Mouse (Mus musculus): ENCODE measurements around the gene Nrxn2. TPM values are rescaled to one million over a fixed set of nuclear protein-coding genes. Genes with fewer than 3 reads are reported as not detected.

Gene Nrxn2
- polyA plus RNA-seq, 1 experiment: 7.3 TPM

DNA sequence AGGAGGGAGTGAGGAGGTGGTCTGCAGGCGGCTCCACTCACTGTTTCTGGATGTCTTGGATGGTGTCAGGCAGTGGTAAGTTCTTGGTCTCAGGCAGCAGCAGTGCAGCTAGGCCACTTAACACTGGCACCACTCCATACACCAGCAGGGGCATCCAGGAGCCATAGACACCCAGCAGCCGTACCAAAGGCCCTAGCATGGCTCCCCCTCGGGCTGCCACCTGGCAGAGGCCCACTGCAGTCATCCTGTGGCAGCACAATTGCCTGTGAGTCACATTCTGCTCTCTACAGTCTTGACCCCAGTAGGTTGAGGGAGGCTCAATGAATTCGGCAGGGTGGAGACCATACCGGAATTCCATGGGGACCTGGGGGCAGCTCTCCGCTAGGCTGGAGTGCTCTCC is 118.2 kb downstream of the Nrxn2 start:
- TF ChIP-seq CTCF (IDR thresholded peaks at IDR 0.05; ENCODE audit: insufficient read depth, low read length) (no peak), POLR2A (IDR thresholded peaks at IDR 0.05; ENCODE audit: borderline replicate concordance, extremely low read depth, low read depth, low read length) (no peak)
- Histone ChIP-seq H3K4me1 (ENCODE audit: control insufficient read depth, insufficient read depth, low read length) (0 out of 2 replicates have a peak, but pooled peaks cover 2% of the 10 kb centered on the region), H3K4me3 (replicated peaks; ENCODE audit: extremely low read depth, low read depth, low read length) (no peak overlapping the region)
- DNase-seq: no peak
- 57% methylated on average over 6 of the region's 6 CpGs for WGBS

DNA sequence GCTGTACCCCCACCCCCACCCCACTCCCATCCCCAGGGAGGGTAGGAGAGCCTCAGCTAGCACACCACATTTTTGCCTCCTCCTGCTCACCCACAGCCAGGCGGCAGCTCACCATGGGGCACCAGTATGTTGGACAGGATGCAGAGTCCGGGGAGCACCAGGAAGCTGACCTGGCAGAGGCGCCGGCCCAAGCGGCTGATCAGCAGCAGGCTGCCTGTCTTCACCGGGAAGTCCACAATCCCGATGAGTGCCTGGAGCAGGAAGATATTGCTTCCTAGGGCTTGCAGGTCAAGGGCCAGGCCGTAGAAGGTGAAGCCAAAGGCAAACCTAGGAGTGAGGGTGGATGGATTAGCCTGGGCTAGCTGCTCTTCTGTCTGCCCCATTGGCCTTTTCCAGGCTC is 119.0 kb downstream of the Nrxn2 start:
- WGBS: 46% methylated on average over 8 of the region's 8 CpGs
- Histone ChIP-seq H3K4me1 (ENCODE audit: control insufficient read depth, insufficient read depth, low read length) (no peaks in the 10 kb centered on the region), H3K4me3 (replicated peaks; ENCODE audit: extremely low read depth, low read depth, low read length) (no peak overlapping the region)
- TF ChIP-seq CTCF (IDR thresholded peaks at IDR 0.05; ENCODE audit: insufficient read depth, low read length) (no peak), POLR2A (IDR thresholded peaks at IDR 0.05; ENCODE audit: borderline replicate concordance, extremely low read depth, low read depth, low read length) (no peak)
- DNase-seq: no peak

DNA sequence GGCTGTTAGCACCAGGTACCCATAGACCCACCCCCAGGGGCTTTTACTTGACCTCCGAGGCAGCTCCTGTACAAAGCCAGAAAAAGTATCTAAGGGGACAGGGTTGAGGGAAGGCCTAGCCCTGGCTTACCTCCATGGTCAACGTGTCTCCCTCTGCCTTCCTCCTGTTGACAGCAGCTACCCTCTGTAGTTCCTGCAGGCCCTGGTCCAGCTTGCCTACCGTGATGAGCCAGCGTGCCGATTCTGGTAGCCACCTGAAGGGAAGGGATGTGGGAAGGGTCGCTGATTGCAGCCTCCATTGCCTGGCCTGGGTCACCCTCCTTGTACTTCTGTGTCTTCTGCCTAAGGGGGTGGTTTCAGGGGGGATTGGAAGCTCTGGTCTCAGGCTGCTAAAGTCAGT is 120.0 kb downstream of the Nrxn2 start:
- 88% methylated on average over 6 of the region's 6 CpGs for WGBS
- H3K4me1 ChIP-seq (ENCODE audit: control insufficient read depth, insufficient read depth, low read length): no peaks in the 10 kb centered on the region
- DNase-seq: no peak
- TF ChIP-seq CTCF (IDR thresholded peaks at IDR 0.05; ENCODE audit: insufficient read depth, low read length) (no peak), POLR2A (IDR thresholded peaks at IDR 0.05; ENCODE audit: borderline replicate concordance, extremely low read depth, low read depth, low read length) (no peak)
- H3K4me3 ChIP-seq (replicated peaks; ENCODE audit: extremely low read depth, low read depth, low read length): no peak overlapping the region

DNA sequence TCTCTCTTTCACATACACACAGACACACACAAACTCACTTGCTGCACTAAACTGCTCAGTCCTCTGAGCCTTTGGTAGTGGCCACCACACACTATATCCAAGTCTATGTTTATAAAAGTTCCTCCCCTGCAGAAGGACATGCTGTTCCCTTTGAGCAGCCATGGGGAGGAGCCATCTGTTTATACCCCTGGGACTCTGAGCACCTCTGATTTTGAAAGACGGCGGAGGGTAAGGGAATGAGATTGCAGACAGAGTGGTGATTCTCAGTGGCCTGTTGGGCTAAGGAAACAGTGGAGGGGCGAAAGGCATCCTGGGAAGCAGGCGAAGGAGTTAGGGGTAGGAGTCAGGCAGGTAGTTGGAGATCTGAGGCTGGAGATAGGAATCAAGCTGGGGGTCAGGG is 121.1 kb downstream of the Nrxn2 start:
- 76% methylated on average over 4 of the region's 4 CpGs for WGBS
- no peak for TF ChIP-seq CTCF (IDR thresholded peaks at IDR 0.05; ENCODE audit: insufficient read depth, low read length)
- no peak for DNase-seq
- no peaks in the 10 kb centered on the region for H3K4me1 ChIP-seq (ENCODE audit: control insufficient read depth, insufficient read depth, low read length)
- no peak overlapping the region for H3K4me3 ChIP-seq (replicated peaks; ENCODE audit: extremely low read depth, low read depth, low read length)

DNA sequence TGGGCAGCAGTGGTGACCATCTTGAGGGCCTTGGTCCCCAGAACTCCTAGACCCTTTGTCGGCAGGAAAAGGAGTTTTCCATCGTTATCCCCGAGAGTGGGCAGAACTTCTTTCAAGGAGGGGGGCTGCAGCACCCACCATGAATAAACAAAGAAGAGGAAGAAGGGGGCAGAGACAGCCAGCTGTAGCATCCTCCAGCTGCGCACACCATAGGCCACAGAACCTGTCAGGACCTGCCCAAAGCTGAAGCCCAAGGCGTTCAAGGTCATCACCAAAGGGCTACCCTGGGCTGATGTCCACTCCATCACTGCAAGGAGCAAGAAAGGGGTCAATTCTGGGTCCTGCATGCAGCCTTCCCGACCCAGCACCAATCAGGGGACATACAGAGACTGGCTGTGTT is 121.7 kb downstream of the Nrxn2 start:
- no peak overlapping the region for H3K4me3 ChIP-seq (replicated peaks; ENCODE audit: extremely low read depth, low read depth, low read length)
- TF ChIP-seq CTCF (IDR thresholded peaks at IDR 0.05; ENCODE audit: insufficient read depth, low read length) (no peak), POLR2A (IDR thresholded peaks at IDR 0.05; ENCODE audit: borderline replicate concordance, extremely low read depth, low read depth, low read length) (no peak)
- 64% methylated on average over 6 of the region's 6 CpGs for WGBS
- no peak for DNase-seq
- no peaks in the 10 kb centered on the region for H3K4me1 ChIP-seq (ENCODE audit: control insufficient read depth, insufficient read depth, low read length)

DNA sequence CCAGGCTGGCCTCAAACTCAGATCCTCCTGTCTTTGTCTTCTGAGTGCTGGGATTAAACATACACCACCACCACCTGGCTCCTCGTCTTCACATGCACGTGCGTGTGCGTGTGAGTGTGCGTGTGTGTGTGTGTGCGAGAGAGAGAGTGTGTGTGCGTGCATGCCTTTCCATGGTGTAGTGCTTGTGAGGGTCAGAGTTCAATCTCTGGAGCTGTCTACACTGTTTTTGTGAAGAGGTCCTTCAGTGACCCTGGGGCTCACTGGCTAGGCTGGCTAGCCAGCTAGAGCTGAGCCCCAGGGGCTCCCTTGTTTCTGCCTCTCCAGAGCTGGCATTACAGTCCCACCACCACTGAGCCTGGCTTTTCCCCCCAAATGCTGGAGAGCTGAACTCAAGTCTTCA is 123.0 kb downstream of the Nrxn2 start:
- H3K4me1 ChIP-seq (ENCODE audit: control insufficient read depth, insufficient read depth, low read length): no peaks in the 10 kb centered on the region
- no peak for DNase-seq
- TF ChIP-seq POLR2A (IDR thresholded peaks at IDR 0.05; ENCODE audit: borderline replicate concordance, extremely low read depth, low read depth, low read length) (no peak), CTCF (IDR thresholded peaks at IDR 0.05; ENCODE audit: insufficient read depth, low read length) (no peak)
- H3K4me3 ChIP-seq (replicated peaks; ENCODE audit: extremely low read depth, low read depth, low read length): no peak overlapping the region
- 77% methylated on average over 7 of the region's 7 CpGs for WGBS

DNA sequence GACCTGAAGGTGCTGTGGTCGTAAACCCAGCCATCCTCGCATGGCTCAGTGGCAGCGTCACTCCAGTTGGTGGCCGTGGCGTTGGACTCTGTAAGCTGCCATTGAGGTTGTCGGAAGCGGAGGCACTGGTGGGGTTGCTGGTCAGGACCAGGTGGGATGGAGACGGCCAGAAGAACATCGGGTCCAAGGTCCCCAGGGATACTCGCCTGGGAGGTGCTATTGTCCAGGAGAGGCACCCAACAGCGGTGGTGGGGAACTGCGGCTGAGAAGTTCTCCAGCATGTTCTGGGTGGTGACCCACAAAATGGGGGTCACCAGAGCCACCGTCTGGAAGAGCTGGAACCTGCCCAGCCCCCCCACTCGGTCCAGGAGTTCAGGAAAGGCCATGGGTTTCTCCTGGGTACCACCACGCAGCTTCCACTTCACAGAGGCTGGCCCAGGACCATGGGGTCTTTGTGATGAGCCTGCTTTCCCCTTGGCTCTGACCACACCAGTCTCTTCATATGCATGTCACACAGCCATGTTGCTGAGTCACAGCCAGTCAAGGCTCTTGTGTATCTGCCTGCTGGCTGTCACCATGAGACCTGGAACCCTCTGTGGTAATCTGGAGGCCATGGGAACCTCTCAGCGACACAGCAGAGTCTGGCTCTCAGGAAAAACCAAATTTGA is 124.0 kb downstream of the Nrxn2 start, which contains the start of gene Slc22a12:
Gene Slc22a12, minus strand, starts transcription at position 666 of the 668 bp plus-strand sequence.
- 87% methylated on average over 16 of the region's 16 CpGs for WGBS
- H3K4me3 ChIP-seq (replicated peaks; ENCODE audit: extremely low read depth, low read depth, low read length): no peak within 1 kb of the TSS
- no peaks in the 10 kb centered on the region for H3K4me1 ChIP-seq (ENCODE audit: control insufficient read depth, insufficient read depth, low read length)
- TF ChIP-seq POLR2A (IDR thresholded peaks at IDR 0.05; ENCODE audit: borderline replicate concordance, extremely low read depth, low read depth, low read length): no peak
- no peak for TF ChIP-seq CTCF (IDR thresholded peaks at IDR 0.05; ENCODE audit: insufficient read depth, low read length)
- no peak for DNase-seq

DNA sequence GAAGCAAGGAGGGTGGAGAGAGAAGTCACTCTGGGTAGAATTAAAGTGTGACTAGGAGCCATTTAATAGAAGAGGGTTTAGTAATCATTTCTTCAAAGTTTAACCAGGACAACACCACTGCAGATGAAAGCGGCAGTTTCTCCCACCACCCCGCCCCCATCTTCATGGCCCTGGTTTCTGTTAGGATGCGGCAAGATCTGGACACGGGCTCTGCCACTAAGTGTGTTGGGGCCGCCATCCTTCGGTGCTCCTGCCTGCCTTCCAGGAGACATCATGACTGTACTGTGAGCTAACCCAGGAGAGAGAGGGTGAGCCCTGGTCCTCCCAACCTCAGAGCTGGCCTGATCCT is 124.5 kb downstream of the Nrxn2 start:
- no peak overlapping the region for H3K4me3 ChIP-seq (replicated peaks; ENCODE audit: extremely low read depth, low read depth, low read length)
- H3K4me1 ChIP-seq (ENCODE audit: control insufficient read depth, insufficient read depth, low read length): no peaks in the 10 kb centered on the region
- TF ChIP-seq POLR2A (IDR thresholded peaks at IDR 0.05; ENCODE audit: borderline replicate concordance, extremely low read depth, low read depth, low read length): no peak
- TF ChIP-seq CTCF (IDR thresholded peaks at IDR 0.05; ENCODE audit: insufficient read depth, low read length): no peak
- 92% methylated on average over 6 of the region's 6 CpGs for WGBS
- DNase-seq: no peak

DNA sequence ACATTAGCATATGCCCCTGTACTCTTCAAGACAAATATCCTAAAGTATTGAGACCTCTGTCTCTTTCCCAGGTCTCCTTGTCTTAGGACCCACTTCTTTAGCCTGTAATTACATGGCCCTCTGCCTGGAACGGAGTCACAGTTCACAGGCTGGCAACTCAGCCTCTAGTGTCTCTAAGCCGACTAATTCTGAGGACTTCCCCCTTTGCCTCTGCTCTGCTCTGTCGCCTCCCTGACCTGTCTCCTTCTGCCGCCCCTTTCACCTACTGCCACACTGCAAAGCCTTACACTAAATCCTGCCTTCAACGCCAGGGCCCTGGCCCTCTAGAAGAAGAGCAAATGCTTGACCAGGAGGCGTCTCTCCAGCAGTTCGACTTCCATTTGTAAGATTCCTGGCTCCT is 125.0 kb downstream of the Nrxn2 start:
- Histone ChIP-seq H3K4me1 (ENCODE audit: control insufficient read depth, insufficient read depth, low read length) (no peaks in the 10 kb centered on the region), H3K4me3 (replicated peaks; ENCODE audit: extremely low read depth, low read depth, low read length) (no peak overlapping the region)
- no peak for TF ChIP-seq POLR2A (IDR thresholded peaks at IDR 0.05; ENCODE audit: borderline replicate concordance, extremely low read depth, low read depth, low read length)
- no peak for DNase-seq
- 60% methylated on average over 7 of the region's 7 CpGs for WGBS

DNA sequence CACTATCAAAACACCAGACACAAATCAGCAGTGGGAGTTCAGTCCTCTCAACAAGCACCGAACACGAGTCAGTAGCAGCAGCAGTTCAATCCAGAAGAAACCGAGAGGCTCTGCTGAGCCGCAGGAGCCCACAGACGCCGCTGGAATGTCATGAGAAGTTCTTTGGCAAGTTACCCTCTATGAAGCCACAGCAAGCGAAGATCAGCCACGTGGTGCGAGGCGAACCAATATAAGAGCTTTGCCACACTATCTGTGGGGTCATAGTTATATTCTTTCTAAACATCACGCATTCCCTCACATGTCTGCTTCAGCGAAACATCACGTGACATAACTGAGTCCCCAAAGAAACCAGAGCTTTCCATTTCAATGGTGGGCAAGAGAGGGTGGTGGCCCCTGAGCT is 126.2 kb downstream of the Nrxn2 start:
- DNase-seq: no peak
- Histone ChIP-seq H3K4me3 (replicated peaks; ENCODE audit: extremely low read depth, low read depth, low read length) (no peak overlapping the region), H3K4me1 (ENCODE audit: control insufficient read depth, insufficient read depth, low read length) (no peaks in the 10 kb centered on the region)
- WGBS: 87% methylated on average over 13 of the region's 13 CpGs
- TF ChIP-seq POLR2A (IDR thresholded peaks at IDR 0.05; ENCODE audit: borderline replicate concordance, extremely low read depth, low read depth, low read length) (no peak), CTCF (IDR thresholded peaks at IDR 0.05; ENCODE audit: insufficient read depth, low read length) (no peak)

Measured in lung, adult 2 months (tissue).